Mouse (Mus musculus): ENCODE results near the gene Sun1. TPM values are rescaled to one million over a fixed set of nuclear protein-coding genes. Genes with fewer than 3 reads are reported as not detected.

Gene Sun1
- polyA plus RNA-seq, 1 experiment from 2014 or later, result 35.1 TPM

DNA sequence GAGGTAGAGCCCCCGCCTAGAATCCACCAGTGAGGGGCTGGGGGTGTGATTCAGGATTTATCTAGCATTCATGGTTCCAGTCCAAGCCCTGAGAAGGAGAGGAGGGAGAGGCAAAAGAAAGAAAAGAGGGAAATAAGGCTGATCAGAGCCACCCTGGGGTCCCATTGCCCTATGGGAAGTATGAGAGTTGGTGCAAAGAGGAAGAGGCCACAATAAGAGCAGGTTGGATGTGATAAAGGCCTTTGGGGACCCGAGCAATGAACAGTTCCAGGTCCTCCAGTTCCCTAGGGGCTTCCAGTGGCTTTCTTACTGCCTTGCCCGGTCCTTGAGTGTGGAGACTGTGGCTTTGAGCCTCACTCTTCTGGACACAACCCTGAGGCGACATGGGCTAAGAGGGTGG is 87.3 kb downstream of the Sun1 start:
- no peak overlapping the region for H3K9ac ChIP-seq (replicated peaks; ENCODE audit: low read depth)
- H3K4me3 ChIP-seq (ENCODE audit: low read depth, low read length), result no peak overlapping the region
- H3K9me3 ChIP-seq (ENCODE audit: low read length), result no peaks in the 10 kb centered on the region
- H3K27me3 ChIP-seq (replicated peaks; ENCODE audit: insufficient read depth, low read length), result no peaks in the 10 kb centered on the region
- 87% methylated on average over 4 of the region's 4 CpGs for WGBS
- no peak overlapping the region for H3K27ac ChIP-seq (ENCODE audit: low read length)
- ATAC-seq, result no peak
- no peak for TF ChIP-seq EP300 (IDR thresholded peaks at IDR 0.05)
- TF ChIP-seq CTCF (IDR thresholded peaks at IDR 0.05), result no peak
- H3K36me3 ChIP-seq (ENCODE audit: insufficient read depth, low read length), result no peaks in the 10 kb centered on the region
- H3K4me2 ChIP-seq (replicated peaks; ENCODE audit: low read depth, low read length), result no peak overlapping the region
- 0 out of 2 replicates have a peak, but pooled peaks cover 3% of the 10 kb centered on the region for H3K4me1 ChIP-seq (ENCODE audit: insufficient read depth, low read depth, low read length)
- no peak for DNase-seq (ENCODE audit: low spot score)

DNA sequence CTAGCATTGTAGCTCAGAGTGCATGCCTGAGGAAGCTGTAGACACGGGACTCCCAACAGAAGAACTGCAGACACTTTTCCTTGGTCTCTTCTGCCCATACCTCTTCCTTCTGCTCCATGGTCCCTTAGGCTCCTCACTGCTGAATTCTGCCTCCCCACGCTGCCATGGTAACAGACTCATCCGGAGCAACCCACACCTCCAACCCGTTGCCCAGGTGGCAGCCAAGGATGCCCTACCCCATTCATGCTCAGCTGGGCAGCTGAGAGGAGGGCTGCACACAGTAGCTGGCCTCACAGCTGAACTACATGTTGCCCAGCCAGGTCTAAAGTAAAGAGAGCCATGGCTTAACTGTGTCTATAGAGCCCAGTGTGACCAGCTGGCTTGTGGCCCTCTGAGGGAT is 88.2 kb downstream of the Sun1 start:
- Histone ChIP-seq H3K36me3 (ENCODE audit: insufficient read depth, low read length) (no peaks in the 10 kb centered on the region), H3K4me3 (ENCODE audit: low read depth, low read length) (no peak overlapping the region), H3K9me3 (ENCODE audit: low read length) (no peaks in the 10 kb centered on the region), H3K4me1 (ENCODE audit: insufficient read depth, low read depth, low read length) (0 out of 2 replicates have a peak, but pooled peaks cover 3% of the 10 kb centered on the region), H3K9ac (replicated peaks; ENCODE audit: low read depth) (no peak overlapping the region), H3K27ac (ENCODE audit: low read length) (no peak overlapping the region), H3K27me3 (replicated peaks; ENCODE audit: insufficient read depth, low read length) (no peaks in the 10 kb centered on the region), H3K4me2 (replicated peaks; ENCODE audit: low read depth, low read length) (no peak overlapping the region)
- ATAC-seq (no peak), DNase-seq (ENCODE audit: low spot score) (no peak)
- TF ChIP-seq CTCF (IDR thresholded peaks at IDR 0.05) (no peak), EP300 (IDR thresholded peaks at IDR 0.05) (no peak)
- 73% methylated on average over 4 of the region's 4 CpGs for WGBS

DNA sequence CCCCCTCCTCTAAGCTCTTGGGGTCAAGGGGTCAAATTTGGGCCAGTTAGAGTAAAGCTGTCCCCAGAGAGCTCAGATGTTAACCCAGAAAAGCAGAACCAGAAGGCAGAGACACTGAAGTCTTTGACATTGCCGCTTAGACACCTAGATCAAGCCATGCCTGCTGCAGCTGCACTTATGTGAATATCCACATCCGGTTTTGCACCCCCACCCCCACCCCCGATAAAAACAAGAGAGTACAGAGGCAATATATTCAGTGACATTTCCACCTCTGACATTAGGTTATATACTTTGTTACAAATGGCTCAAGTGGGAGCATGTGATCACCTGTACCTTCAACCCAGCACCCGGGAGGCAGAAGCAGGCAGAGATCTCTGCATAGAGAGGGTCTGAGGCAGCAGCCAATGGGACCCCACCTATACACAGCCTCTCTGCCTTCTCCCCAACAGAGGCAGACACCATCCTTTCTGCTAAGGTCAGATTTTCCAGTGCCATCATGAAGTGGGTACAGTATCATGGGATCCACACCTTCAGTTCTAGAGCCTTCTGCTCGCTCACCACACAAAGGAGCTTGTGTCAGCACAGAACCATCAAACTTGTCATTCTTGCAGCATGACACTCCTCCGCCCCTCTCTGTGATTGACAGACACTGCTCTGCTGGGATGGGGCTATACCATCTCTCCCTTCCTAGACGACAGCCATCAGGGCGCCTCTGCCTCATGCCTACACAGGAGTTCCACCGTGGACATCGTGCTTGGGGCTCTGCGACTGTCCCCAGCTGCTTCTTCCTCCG is 90.2 kb downstream of the Sun1 start:
- Histone ChIP-seq H3K36me3 (ENCODE audit: insufficient read depth, low read length) (no peaks in the 10 kb centered on the region), H3K27ac (ENCODE audit: low read length) (no peak overlapping the region), H3K27me3 (replicated peaks; ENCODE audit: insufficient read depth, low read length) (no peaks in the 10 kb centered on the region), H3K4me1 (ENCODE audit: insufficient read depth, low read depth, low read length) (no peaks in the 10 kb centered on the region), H3K4me3 (ENCODE audit: low read depth, low read length) (no peak overlapping the region), H3K9me3 (ENCODE audit: low read length) (no peaks in the 10 kb centered on the region), H3K9ac (replicated peaks; ENCODE audit: low read depth) (no peak overlapping the region), H3K4me2 (replicated peaks; ENCODE audit: low read depth, low read length) (no peak overlapping the region)
- ATAC-seq (no peak), DNase-seq (ENCODE audit: low spot score) (no peak)
- 83% methylated on average over 12 of the region's 12 CpGs for WGBS
- TF ChIP-seq CTCF (IDR thresholded peaks at IDR 0.05) (no peak), EP300 (IDR thresholded peaks at IDR 0.05) (no peak)

DNA sequence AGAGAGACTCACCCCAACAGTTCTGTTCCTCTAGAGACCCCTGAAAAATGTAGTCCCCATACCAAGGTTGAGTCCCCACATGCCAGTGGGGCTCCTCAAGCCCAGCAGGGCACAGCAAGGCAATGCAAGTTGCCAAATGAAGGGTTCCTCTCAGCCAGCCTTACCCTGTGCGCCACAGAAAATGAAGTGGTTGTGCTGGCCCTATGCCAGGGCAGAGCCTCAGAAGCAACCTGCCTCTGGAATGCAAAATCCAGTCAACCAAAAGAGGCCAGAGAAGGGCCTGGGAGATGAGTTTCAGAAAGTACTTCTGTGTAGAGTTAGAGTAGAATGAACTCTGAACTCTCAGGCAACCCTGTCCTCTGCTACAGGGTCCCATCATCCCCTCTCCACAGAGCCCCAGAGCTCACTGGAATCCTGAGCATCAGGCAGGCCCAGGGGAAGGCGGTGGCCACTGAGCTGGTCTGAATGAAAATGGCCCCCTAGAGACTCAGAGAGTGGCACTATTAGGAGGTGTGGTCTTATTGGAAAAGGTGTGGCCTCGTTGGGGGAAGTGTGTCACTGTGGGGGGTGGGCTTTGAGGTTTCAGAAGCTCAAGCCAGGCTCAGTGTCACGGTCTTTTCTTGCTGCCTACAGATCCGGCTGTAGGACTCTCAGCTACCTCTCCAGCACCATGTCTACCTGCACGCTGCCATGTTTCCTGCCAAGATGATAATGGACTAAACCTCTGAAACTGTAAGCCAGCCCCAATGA is 91.5 kb downstream of the Sun1 start:
- 65% methylated on average over 6 of the region's 6 CpGs for WGBS
- Histone ChIP-seq H3K27me3 (replicated peaks; ENCODE audit: insufficient read depth, low read length) (no peaks in the 10 kb centered on the region), H3K36me3 (ENCODE audit: insufficient read depth, low read length) (no peaks in the 10 kb centered on the region), H3K9ac (replicated peaks; ENCODE audit: low read depth) (no peak overlapping the region), H3K4me2 (replicated peaks; ENCODE audit: low read depth, low read length) (no peak overlapping the region), H3K4me1 (ENCODE audit: insufficient read depth, low read depth, low read length) (no peaks in the 10 kb centered on the region), H3K4me3 (ENCODE audit: low read depth, low read length) (no peak overlapping the region), H3K27ac (ENCODE audit: low read length) (no peak overlapping the region), H3K9me3 (ENCODE audit: low read length) (no peaks in the 10 kb centered on the region)
- TF ChIP-seq CTCF (IDR thresholded peaks at IDR 0.05), result no peak
- no peak for TF ChIP-seq EP300 (IDR thresholded peaks at IDR 0.05)
- DNase-seq (ENCODE audit: low spot score), result no peak
- no peak for ATAC-seq

DNA sequence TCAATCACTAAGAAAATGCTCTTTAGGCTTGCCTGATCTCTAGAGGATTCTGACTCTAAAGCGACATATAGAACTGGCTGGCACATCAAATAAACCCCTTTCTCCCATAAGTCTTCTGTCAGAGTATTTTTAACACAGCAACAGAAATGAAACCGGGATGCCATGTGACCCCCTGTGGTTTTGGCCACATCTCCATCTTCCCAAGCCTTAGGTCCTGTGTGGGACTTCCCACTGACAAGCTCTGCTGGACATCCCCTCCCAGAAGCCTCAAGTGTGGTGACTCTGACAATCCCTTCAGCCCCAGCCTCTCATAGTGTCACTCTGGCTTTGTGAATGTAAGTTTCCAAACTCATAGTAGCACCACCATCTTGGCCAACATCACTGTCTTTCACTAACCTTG is 93.7 kb downstream of the Sun1 start:
- Histone ChIP-seq H3K4me1 (ENCODE audit: insufficient read depth, low read depth, low read length) (no peaks in the 10 kb centered on the region), H3K27ac (ENCODE audit: low read length) (no peak overlapping the region), H3K9me3 (ENCODE audit: low read length) (no peaks in the 10 kb centered on the region), H3K4me3 (ENCODE audit: low read depth, low read length) (no peak overlapping the region), H3K4me2 (replicated peaks; ENCODE audit: low read depth, low read length) (no peak overlapping the region), H3K9ac (replicated peaks; ENCODE audit: low read depth) (no peak overlapping the region), H3K36me3 (ENCODE audit: insufficient read depth, low read length) (no peaks in the 10 kb centered on the region), H3K27me3 (replicated peaks; ENCODE audit: insufficient read depth, low read length) (no peaks in the 10 kb centered on the region)
- ATAC-seq, result no peak
- no peak for TF ChIP-seq EP300 (IDR thresholded peaks at IDR 0.05)
- TF ChIP-seq CTCF (IDR thresholded peaks at IDR 0.05), result no peak
- WGBS, result 64% methylated on average over 2 of the region's 2 CpGs
- DNase-seq (ENCODE audit: low spot score), result no peak

DNA sequence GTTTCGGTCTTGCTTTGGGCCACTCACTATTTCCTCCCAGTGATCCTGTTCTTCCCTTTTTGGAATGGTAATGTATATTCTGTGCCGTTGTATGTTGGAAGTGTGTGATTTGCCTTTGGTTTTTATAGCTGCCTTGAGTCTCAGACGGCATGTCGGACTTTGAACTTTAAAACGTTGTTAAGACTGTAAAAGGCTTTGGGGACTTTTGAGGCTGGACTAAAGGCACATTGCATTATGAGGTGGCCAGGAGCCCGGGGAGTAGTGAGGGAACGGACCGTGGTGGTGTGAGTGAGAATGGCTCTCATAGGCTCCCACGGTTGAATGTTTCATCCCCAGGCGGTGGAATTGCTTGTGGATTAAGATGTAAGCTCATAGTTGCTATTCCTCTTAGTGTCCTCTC is 96.7 kb downstream of the Sun1 start:
- 90% methylated on average over 10 of the region's 10 CpGs for WGBS
- Histone ChIP-seq H3K4me1 (ENCODE audit: insufficient read depth, low read depth, low read length) (no peaks in the 10 kb centered on the region), H3K9ac (replicated peaks; ENCODE audit: low read depth) (no peak overlapping the region), H3K4me3 (ENCODE audit: low read depth, low read length) (no peak overlapping the region), H3K9me3 (ENCODE audit: low read length) (no peaks in the 10 kb centered on the region), H3K27me3 (replicated peaks; ENCODE audit: insufficient read depth, low read length) (no peaks in the 10 kb centered on the region), H3K27ac (ENCODE audit: low read length) (no peak overlapping the region), H3K36me3 (ENCODE audit: insufficient read depth, low read length) (no peaks in the 10 kb centered on the region), H3K4me2 (replicated peaks; ENCODE audit: low read depth, low read length) (no peak overlapping the region)
- TF ChIP-seq EP300 (IDR thresholded peaks at IDR 0.05) (no peak), CTCF (IDR thresholded peaks at IDR 0.05) (no peak)
- no peak for DNase-seq (ENCODE audit: low spot score)
- ATAC-seq, result no peak
